Mouse (Mus musculus): ENCODE data around the gene Dimt1. TPM values are rescaled to one million over a fixed set of nuclear protein-coding genes. Genes with fewer than 3 reads are reported as not detected.
A peak's percentile ranks its signal among the peaks of the same experiment; 100 is the strongest.
"Not testable (repeated sequence)": the region's sequence is repeated elsewhere in the genome, so short reads cannot be mapped to it uniquely, and the experiment has no call there.

Dimt1 gene
- 26.1 TPM for polyA plus RNA-seq (2021)

DNA sequence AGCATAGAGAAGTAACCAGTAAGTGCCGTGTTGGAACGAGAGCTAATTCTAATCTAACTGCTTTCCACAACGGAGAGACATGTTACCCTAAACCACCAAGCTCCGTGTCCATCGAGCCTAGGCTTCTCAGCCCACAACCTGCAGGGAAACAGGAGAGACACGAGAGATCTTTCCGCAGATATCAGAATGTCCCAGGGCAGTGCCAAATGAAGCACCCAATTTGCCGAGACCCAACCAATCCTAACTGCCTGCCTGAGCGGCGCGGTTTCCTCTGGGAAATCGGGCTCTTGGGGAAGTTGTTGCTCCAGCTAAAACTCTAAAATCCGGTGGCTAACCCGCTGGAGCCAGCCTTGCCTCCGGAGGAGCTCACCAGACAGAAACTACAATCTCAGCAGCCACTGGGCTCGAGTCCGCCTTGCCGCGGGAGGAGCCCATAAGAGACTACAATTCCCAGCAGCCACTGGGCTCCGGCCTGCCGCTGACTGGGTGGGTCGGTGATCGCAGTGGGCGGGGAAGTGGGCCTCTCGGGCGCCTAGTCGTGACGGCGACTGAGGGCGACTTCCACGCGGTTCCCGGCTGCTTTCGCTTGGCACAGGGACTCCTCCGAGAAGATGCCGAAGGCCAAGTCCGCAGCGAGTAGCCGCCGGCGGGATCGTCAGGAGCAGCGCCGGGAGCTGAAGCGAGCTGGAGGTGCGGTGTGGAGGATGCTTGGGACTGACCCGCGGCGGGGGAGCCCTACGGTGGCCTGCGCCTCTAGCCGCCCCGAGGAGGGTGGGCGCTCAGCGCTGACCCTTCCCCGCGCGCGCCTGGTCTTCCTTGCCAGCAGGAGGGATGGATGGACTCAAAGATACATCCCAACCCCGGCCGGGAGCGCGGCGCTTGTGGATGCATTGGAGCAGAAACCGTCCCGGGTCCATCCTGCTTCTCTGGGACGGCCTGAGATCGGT lies at the start of gene Dimt1:
TSS of gene Dimt1 (plus strand) at position 534 of the 947 bp plus-strand sequence.
- ATAC-seq (peak; percentile 99), DNase-seq (ENCODE audit: low read depth, low spot score) (peak; percentile 64)
- no peaks in the 10 kb centered on the region for H3K27me3 ChIP-seq
- TF ChIP-seq CTCF (IDR thresholded peaks at IDR 0.05): no peak
- POLR2A ChIA-PET: interaction anchor here (0.5 kb wide), 1 partner anchor 11 kb away, joined by 6 read pairs; no protein-coding TSS in a partner anchor
- in situ Hi-C loops (cut with MboI; ENCODE audit: low pct_unique_long_range_greater_than_20kb): no loop called here
- CTCF ChIA-PET: interaction anchor here (0.9 kb wide), 1 partner anchor 11 kb away, joined by 3 read pairs; no protein-coding TSS in a partner anchor

DNA sequence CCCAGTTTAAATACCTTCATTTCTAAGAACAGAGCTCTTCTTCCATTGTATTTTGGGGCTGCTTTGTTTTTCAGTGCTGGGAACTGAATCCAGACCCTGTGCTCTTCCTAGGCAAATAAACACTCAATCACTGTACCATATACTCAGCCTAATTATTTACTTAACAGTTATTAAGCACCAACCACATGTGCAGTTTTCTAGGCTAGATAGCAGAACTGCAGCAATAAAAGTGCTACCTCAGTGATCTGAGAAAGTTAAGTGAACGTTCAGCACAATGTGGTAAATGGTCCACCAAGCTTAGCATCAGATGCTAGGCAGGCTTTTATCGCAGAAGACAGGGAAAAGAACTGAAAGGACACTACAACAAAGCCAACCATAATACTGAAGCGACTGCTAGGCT lies 42.3 kb upstream of the Dimt1 start:
- in situ Hi-C loops (cut with MboI; ENCODE audit: low pct_unique_long_range_greater_than_20kb): no loop called here
- ChIA-PET CTCF (interaction anchor here (1.5 kb wide), 1 partner anchor 13 kb away, joined by 4 read pairs; no protein-coding TSS in a partner anchor), POLR2A (no interaction called here)
- no peak for TF ChIP-seq CTCF (IDR thresholded peaks at IDR 0.05)
- no peaks in the 10 kb centered on the region for H3K27me3 ChIP-seq
- DNase-seq (ENCODE audit: low read depth, low spot score): no peak
- no peak for ATAC-seq

DNA sequence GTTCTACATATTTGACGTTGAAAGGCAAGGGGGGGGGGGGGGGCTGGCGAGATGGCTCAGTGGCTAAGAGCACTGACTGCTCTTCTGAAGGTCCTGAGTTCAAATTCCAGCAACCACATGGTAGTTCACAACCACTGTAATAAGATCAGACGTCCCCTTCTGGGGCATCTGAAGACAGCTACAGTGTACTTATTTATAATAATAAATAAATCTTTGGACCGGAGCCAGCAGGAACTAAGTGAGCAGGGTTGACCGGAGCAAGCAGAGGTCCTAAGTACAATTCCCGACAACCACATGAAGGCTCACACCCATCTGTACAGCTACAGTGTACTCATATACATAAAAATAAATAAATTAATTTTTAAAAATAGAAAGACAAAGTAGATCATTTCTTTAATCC lies 41.8 kb upstream of the Dimt1 start:
- CTCF ChIA-PET; DNase-seq (ENCODE audit: low read depth, low spot score); ATAC-seq; in situ Hi-C loops (cut with MboI; ENCODE audit: low pct_unique_long_range_greater_than_20kb); POLR2A ChIA-PET; H3K27me3 ChIP-seq: not testable (repeated sequence)

DNA sequence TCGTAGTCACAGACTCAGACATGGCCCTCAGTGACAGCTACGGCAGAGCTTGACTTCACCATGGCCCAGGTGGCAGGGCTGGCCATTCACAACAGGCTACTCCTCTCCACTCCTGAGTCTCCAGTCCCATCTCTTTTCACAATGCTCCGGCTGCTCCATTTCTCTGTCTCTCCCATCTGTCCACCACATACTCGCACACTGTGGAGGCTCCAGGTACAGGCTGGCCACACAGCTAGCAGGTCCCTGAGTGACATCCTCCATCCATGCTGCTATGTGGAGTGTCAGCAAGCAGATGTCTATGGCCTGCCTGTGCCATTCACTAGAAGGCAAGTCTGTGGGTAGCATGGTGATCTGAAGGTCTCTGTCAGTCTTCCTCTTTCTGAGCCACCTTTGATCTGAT lies 39.7 kb upstream of the Dimt1 start:
- no peak for TF ChIP-seq CTCF (IDR thresholded peaks at IDR 0.05)
- no peaks in the 10 kb centered on the region for H3K27me3 ChIP-seq
- DNase-seq (ENCODE audit: low read depth, low spot score) (no peak), ATAC-seq (no peak)
- POLR2A ChIA-PET: no interaction called here
- in situ Hi-C loops (cut with MboI; ENCODE audit: low pct_unique_long_range_greater_than_20kb): no loop called here
- CTCF ChIA-PET: interaction anchor here (1.3 to 1.7 kb wide), 2 partner anchors 11 to 22 kb away, joined by 4 read pairs; no protein-coding TSS in a partner anchor

DNA sequence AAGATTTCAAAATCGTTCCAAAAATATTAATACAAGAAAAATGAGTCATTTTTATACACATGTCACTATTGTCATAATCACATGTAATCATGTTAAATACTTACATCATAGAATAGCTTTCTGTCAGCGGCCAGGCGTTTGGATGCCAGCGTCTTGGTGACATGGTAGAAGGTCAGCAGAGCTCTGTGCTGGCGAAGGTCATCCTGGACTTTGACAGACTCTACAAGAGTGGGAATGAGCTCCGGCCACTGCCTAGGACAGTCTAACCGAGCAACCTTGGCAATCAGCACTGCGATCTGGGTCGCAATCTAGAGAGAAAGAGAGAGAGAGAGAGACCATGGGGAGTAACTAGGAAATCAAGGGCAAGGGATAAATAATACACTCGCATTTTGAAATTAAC lies 36.8 kb upstream of the Dimt1 start:
- TF ChIP-seq CTCF (IDR thresholded peaks at IDR 0.05): no peak
- POLR2A ChIA-PET: interaction anchor here (1.1 to 1.2 kb wide), 2 partner anchors 8 to 26 kb away, joined by 3 read pairs; no protein-coding TSS in a partner anchor
- DNase-seq (ENCODE audit: low read depth, low spot score) (no peak), ATAC-seq (no peak)
- in situ Hi-C loops (cut with MboI; ENCODE audit: low pct_unique_long_range_greater_than_20kb): no loop called here
- CTCF ChIA-PET: interaction anchor here (0.7 to 1.4 kb wide), 4 partner anchors 8 to 34 kb away, joined by 3 to 6 read pairs (median 4); no protein-coding TSS in a partner anchor
- no peaks in the 10 kb centered on the region for H3K27me3 ChIP-seq

DNA sequence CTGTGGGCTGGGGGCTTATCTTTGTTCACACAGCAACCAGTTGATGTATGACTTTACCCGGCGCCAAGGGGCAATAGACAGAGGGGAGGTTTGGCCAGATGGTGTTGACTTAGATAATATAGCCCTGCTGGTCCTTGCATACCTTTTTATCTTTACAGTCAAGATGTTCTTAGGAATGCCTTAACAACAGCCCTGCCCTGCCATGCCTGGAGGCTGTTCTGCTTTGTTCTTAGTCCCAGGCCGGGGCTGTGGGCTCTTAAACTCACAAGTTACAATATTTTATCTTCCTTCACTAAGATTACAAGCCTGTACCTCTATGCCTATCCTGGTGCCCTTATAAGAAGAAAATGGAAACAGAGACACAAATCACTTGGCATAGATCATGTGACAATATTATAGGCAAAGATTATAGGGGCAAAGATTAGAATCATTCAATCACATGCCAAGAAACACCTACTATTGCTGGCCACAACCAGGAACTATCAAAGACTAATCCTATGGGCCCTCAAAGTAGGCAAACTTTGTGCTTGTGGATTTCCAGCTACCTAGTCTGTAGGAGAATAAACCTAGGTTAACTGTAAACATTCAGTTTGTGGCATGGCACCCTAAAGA lies 33.7 kb upstream of the Dimt1 start:
- DNase-seq (ENCODE audit: low read depth, low spot score) (no peak), ATAC-seq (no peak)
- H3K27me3 ChIP-seq: no peaks in the 10 kb centered on the region
- ChIA-PET CTCF (no interaction called here), POLR2A (no interaction called here)
- TF ChIP-seq CTCF (IDR thresholded peaks at IDR 0.05): no peak
- in situ Hi-C loops (cut with MboI; ENCODE audit: low pct_unique_long_range_greater_than_20kb): no loop called here

DNA sequence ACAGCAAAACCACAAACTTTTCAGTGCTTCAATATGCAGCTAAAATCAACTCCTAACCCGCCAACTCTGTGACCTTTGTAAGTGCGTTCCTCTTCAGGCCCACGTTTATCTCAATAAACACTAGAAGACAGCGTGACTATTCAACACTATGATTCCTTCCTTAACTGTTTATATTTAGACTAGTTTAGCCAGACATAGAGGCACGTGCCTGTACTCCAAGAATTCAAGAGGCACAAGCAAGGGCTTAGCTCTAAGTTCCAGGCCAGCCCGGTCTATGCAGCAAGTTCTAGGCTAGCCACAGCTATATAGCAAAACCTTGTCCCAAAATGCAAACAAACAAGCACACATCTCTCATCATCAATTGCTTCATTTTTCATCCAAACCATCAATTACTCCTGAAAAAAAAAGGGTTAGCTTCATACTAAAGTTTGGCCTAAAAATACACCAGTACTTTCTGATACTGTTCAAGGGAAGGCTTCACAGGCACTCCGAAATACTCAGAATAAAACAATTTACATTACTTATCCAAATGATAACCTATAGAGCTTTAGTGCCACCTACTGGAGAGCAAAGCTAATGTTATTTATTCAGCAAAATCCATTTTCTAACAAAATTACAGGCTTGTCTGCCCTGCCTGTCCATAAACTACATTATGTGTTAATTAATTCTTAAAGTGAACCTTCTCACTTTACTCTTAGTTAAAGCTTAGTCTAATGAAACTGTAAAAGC lies 28.4 kb upstream of the Dimt1 start:
- POLR2A ChIA-PET: interaction anchor here (0.9 kb wide), 1 partner anchor 9 kb away, joined by 3 read pairs; no protein-coding TSS in a partner anchor
- TF ChIP-seq CTCF (IDR thresholded peaks at IDR 0.05): peak; percentile 38
- CTCF ChIA-PET: interaction anchor here (0.7 to 1.6 kb wide), 10 partner anchors 9 to 34 kb away, joined by 3 to 6 read pairs (median 4); no protein-coding TSS in a partner anchor
- no peak for ATAC-seq
- no peaks in the 10 kb centered on the region for H3K27me3 ChIP-seq
- in situ Hi-C loops (cut with MboI; ENCODE audit: low pct_unique_long_range_greater_than_20kb): no loop called here
- no peak for DNase-seq (ENCODE audit: low read depth, low spot score)

DNA sequence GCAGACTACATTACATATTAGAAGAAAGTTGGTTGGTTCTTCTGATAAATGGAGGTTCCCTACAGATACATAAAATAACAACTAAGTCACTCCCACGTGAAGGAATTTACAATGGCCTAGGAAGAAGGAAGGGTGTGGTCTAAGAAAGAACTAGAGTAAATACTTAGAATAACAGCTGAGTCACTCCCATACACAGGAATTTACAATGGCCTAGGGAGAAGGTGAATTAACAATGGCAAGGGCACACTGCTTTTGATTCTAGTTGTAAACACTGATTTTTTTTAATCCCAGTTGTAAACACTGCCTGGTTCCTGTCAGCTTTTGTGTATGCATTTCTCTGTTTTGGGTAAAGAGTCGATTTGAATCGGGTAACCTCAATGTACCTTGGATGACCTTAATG lies 21.0 kb upstream of the Dimt1 start:
- DNase-seq (ENCODE audit: low read depth, low spot score); POLR2A ChIA-PET; H3K27me3 ChIP-seq; in situ Hi-C loops (cut with MboI; ENCODE audit: low pct_unique_long_range_greater_than_20kb); CTCF ChIA-PET; ATAC-seq: not testable (repeated sequence)

DNA sequence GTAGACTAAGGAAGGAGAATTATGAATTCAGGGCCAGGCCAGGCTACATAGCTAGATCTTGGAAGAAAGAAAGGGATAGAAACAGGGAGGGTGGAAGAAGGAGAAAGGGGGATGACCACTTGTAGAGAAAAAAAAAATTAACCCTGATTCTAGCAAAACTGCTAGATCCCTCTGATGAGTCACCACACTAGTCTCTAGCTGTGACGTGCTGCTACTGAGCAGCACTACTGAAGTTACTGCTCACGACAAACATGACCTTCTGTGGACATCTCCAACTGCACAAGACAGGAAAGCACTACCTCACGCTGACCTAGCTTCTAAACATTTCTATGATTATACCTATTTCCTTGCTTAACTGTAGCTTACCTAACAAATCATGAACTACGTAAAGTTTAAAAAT lies 18.6 kb upstream of the Dimt1 start:
- TF ChIP-seq CTCF (IDR thresholded peaks at IDR 0.05): no peak
- in situ Hi-C loops (cut with MboI; ENCODE audit: low pct_unique_long_range_greater_than_20kb): no loop called here
- DNase-seq (ENCODE audit: low read depth, low spot score) (no peak), ATAC-seq (no peak)
- H3K27me3 ChIP-seq: no peaks in the 10 kb centered on the region
- POLR2A ChIA-PET: no interaction called here
- CTCF ChIA-PET: interaction anchor here (1.8 to 2.2 kb wide), 2 partner anchors 17 to 20 kb away, joined by 4 read pairs; no protein-coding TSS in a partner anchor

DNA sequence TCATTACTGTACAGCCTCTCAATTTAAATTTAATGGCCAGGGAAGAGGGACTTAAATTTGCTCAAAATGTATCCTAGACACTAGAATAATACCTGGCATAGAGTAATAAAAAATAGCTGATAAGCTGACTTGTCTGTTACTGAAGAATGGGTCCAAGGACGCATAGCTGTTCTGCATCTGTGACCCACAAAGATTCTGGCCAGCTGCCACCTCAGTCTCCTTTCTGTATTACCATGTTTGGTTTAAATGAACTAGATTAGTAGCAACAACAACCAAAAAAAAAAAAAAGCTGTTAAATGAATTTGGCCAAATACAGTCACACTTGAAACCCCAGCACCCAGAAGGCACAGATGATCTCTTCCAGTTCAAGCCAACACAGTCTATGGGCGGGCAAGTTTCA lies 17.7 kb upstream of the Dimt1 start:
- ChIA-PET POLR2A (no interaction called here), CTCF (interaction anchor here (1.8 to 2.2 kb wide), 2 partner anchors 18 to 21 kb away, joined by 4 read pairs; no protein-coding TSS in a partner anchor)
- no peak for DNase-seq (ENCODE audit: low read depth, low spot score)
- H3K27me3 ChIP-seq: no peaks in the 10 kb centered on the region
- ATAC-seq: no peak
- TF ChIP-seq CTCF (IDR thresholded peaks at IDR 0.05): no peak
- in situ Hi-C loops (cut with MboI; ENCODE audit: low pct_unique_long_range_greater_than_20kb): no loop called here
